Mouse (Mus musculus): ENCODE results near the gene Nlrp3. TPM values are rescaled to one million over a fixed set of nuclear protein-coding genes. Genes with fewer than 3 reads are reported as not detected.

Gene Nlrp3
- polyA plus RNA-seq, 1 experiment from 2014 or later: 0.09 TPM

- ATAC-seq (ENCODE audit: insufficient number of reproducible peaks, low FRiP score): no peak
- Histone ChIP-seq H3K36me3 (no peaks in the 10 kb centered on the region), H3K27me3 (replicated peaks) (no peaks in the 10 kb centered on the region), H3K4me1 (replicated peaks) (no peaks in the 10 kb centered on the region), H3K9me3 (replicated peaks) (no peaks in the 10 kb centered on the region), H3K4me2 (no peak overlapping the region), H3K9ac (no peak overlapping the region), H3K27ac (ENCODE audit: poor library complexity, severe bottlenecking) (no peak overlapping the region), H3K4me3 (no peak overlapping the region)
- WGBS: 45% methylated on average over 4 of the region's 4 CpGs
These were observed 72.8 kb downstream of the Nlrp3 start for GRCm38 (mm10) chr11:59614120-59614519.

Other genes with a start within 250 kb of the Nlrp3 start
- 4.5 and 5.0 TPM in 2 replicates for gene Wnt9a, start 234.6 kb upstream of the Nlrp3 start, polyA plus RNA-seq (2016; fragmentation: Nextera tagmentation; extraction: Ambion mirVana)
- gene Prss38, start 165.9 kb upstream of the Nlrp3 start, polyA plus RNA-seq (2016; fragmentation: Nextera tagmentation; extraction: Ambion mirVana): not detected in 2 replicates
- gene Jmjd4, start 91.5 kb upstream of the Nlrp3 start, polyA plus RNA-seq (2016; fragmentation: Nextera tagmentation; extraction: Ambion mirVana): 11.7 and 13.1 TPM in 2 replicates
- gene Snap47, start 90.4 kb upstream of the Nlrp3 start, polyA plus RNA-seq (2016; fragmentation: Nextera tagmentation; extraction: Ambion mirVana): 107 and 108 TPM in 2 replicates
- gene Zfp867, start 69.1 kb upstream of the Nlrp3 start, polyA plus RNA-seq (2016; fragmentation: Nextera tagmentation; extraction: Ambion mirVana): 5.2 and 6.2 TPM in 2 replicates
- 18.1 and 18.4 TPM in 2 replicates for gene Zkscan17, start 14.8 kb upstream of the Nlrp3 start, polyA plus RNA-seq (2016; fragmentation: Nextera tagmentation; extraction: Ambion mirVana)
- not detected in 2 replicates for gene Olfr222, start 34.7 kb downstream of the Nlrp3 start, polyA plus RNA-seq (2016; fragmentation: Nextera tagmentation; extraction: Ambion mirVana)
- gene Olfr223, start 51.7 kb downstream of the Nlrp3 start, polyA plus RNA-seq (2016; fragmentation: Nextera tagmentation; extraction: Ambion mirVana): not detected in 2 replicates
- 79.5 and 79.8 TPM in 2 replicates for gene Mprip, start 119.7 kb downstream of the Nlrp3 start, polyA plus RNA-seq (2016; fragmentation: Nextera tagmentation; extraction: Ambion mirVana)
- 3.9 and 4.6 TPM in 2 replicates for gene Pld6, start 246.1 kb downstream of the Nlrp3 start, polyA plus RNA-seq (2016; fragmentation: Nextera tagmentation; extraction: Ambion mirVana)

Measured in heart, embryonic 12.5 days (tissue).